Mouse (Mus musculus): ENCODE data around the gene Sirpa. TPM values are rescaled to one million over a fixed set of nuclear protein-coding genes. Genes with fewer than 3 reads are reported as not detected.

The Sirpa gene
- total and polyA plus RNA-seq, 3 experiments, result not detected

DNA sequence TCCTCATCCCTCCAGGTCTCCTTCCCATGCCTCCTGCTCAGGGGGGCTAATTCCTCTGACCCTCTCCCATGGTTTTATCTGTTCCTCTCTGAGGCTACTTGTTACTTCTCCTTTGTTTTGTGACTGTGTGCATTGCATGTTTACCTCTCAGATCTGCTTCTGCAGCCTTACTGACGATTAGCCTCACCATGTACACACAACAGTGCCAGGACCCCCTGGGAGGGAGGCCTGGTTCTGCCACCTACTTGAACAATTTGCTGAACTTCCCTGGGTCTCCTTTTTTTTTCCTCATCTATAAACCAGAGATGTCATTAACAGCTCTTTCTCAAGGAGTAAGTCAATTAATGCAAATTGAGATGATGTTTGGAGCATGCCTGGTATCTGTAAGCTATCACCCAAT is 4.9 kb downstream of the Sirpa start:
- H3K9me3 ChIP-seq (replicated peaks; ENCODE audit: insufficient read depth, low read length), result no peaks in the 10 kb centered on the region
- no peak overlapping the region for H3K27ac ChIP-seq (ENCODE audit: control insufficient read depth, low read depth, low read length)
- no peaks in the 10 kb centered on the region for H3K79me2 ChIP-seq (ENCODE audit: control insufficient read depth, insufficient read depth, low read length, poor library complexity)
- H3K36me3 ChIP-seq (ENCODE audit: control insufficient read depth in 1 of 2, insufficient read depth in 2 of 2, low read length in 2 of 2), result no peaks in the 10 kb centered on the region
- no peak for TF ChIP-seq NELFE (IDR thresholded peaks at IDR 0.05; ENCODE audit: low read depth, low read length)
- TF ChIP-seq ELF1 (IDR thresholded peaks at IDR 0.05; ENCODE audit: low read depth, low read length), result no peak
- TF ChIP-seq SMC3 (IDR thresholded peaks at IDR 0.05; ENCODE audit: low read depth, low read length), result no peak
- no peak for TF ChIP-seq TCF12 (IDR thresholded peaks at IDR 0.05; ENCODE audit: low read depth, low read length)
- no peak for TF ChIP-seq NRF1 (IDR thresholded peaks at IDR 0.05; ENCODE audit: insufficient read depth, low read depth, low read length, poor library complexity, severe bottlenecking)
- no peak for TF ChIP-seq RCOR1 (IDR thresholded peaks at IDR 0.05; ENCODE audit: low read depth, low read length)
- TF ChIP-seq ZKSCAN1 (IDR thresholded peaks at IDR 0.05; ENCODE audit: low read depth, low read length), result no peak
- no peak for TF ChIP-seq JUND (IDR thresholded peaks at IDR 0.05; ENCODE audit: low read depth, low read length)
- no peak for TF ChIP-seq TBP (IDR thresholded peaks at IDR 0.05; ENCODE audit: low read depth, low read length)
- TF ChIP-seq USF2 (IDR thresholded peaks at IDR 0.05; ENCODE audit: borderline replicate concordance in 1 of 2, insufficient read depth in 1 of 2, low read depth in 1 of 2, low read length in 2 of 2), result no peak
- no peak for TF ChIP-seq UBTF (IDR thresholded peaks at IDR 0.05; ENCODE audit: borderline replicate concordance, insufficient read depth, low read depth, low read length)
- TF ChIP-seq POLR2A (IDR thresholded peaks at IDR 0.05; ENCODE audit: control insufficient read depth in 1 of 2, insufficient read depth in 1 of 2, low read depth in 1 of 2, low read length in 2 of 2, poor library complexity in 1 of 2), result no peak
- no peak for TF ChIP-seq CTCF (IDR thresholded peaks at IDR 0.05 in 2 of 3, conservative IDR thresholded peaks at IDR 0.05 in 1 of 3; ENCODE audit: control insufficient read depth in 1 of 3, insufficient read depth in 1 of 3, low read depth in 2 of 3, low read length in 3 of 3, poor library complexity in 1 of 3, severe bottlenecking in 1 of 3)
- no peak for TF ChIP-seq RAD21 (IDR thresholded peaks at IDR 0.05; ENCODE audit: low read depth, low read length)
- H3K4me3 ChIP-seq (ENCODE audit: control insufficient read depth in 1 of 2, insufficient read depth in 1 of 2, low read depth in 2 of 2, low read length in 2 of 2), result no peak overlapping the region
- H3K27me3 ChIP-seq (ENCODE audit: control insufficient read depth in 1 of 2, insufficient read depth in 2 of 2, low read length in 2 of 2), result no peaks in the 10 kb centered on the region
- H3K4me1 ChIP-seq (ENCODE audit: control insufficient read depth in 1 of 2, insufficient read depth in 2 of 2, low read length in 2 of 2), result no peaks in the 10 kb centered on the region
- no peak for DNase-seq (ENCODE audit: low read depth, low spot score)
- H3K9ac ChIP-seq (ENCODE audit: control insufficient read depth, low read depth, low read length, poor library complexity, severe bottlenecking), result no peak overlapping the region

DNA sequence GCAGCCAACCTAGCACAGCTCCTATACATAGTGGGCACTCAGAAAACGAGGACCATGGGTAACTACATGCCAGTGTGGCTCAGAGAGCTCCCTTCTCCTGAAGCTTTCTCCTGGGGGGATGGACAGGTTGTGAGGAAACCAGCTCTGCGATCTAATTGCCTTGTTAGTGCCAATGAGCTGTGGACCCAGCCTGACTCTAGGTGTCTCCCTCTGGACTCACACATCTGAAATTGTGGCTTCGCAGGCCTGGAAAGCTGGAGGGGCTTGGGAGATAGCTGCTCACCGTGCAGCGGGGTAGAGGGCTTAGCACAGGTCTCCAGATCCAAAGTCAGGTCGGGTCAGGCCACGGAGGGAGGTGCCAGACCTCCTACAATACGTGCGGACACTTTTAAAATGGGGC is 5.5 kb downstream of the Sirpa start:
- no peaks in the 10 kb centered on the region for H3K36me3 ChIP-seq (ENCODE audit: control insufficient read depth in 1 of 2, insufficient read depth in 2 of 2, low read length in 2 of 2)
- no peaks in the 10 kb centered on the region for H3K4me1 ChIP-seq (ENCODE audit: control insufficient read depth in 1 of 2, insufficient read depth in 2 of 2, low read length in 2 of 2)
- no peaks in the 10 kb centered on the region for H3K27me3 ChIP-seq (ENCODE audit: control insufficient read depth in 1 of 2, insufficient read depth in 2 of 2, low read length in 2 of 2)
- H3K9me3 ChIP-seq (replicated peaks; ENCODE audit: insufficient read depth, low read length), result no peaks in the 10 kb centered on the region
- no peak overlapping the region for H3K4me3 ChIP-seq (ENCODE audit: control insufficient read depth in 1 of 2, insufficient read depth in 1 of 2, low read depth in 2 of 2, low read length in 2 of 2)
- TF ChIP-seq NRF1 (IDR thresholded peaks at IDR 0.05; ENCODE audit: insufficient read depth, low read depth, low read length, poor library complexity, severe bottlenecking) (no peak), USF2 (IDR thresholded peaks at IDR 0.05; ENCODE audit: borderline replicate concordance in 1 of 2, insufficient read depth in 1 of 2, low read depth in 1 of 2, low read length in 2 of 2) (no peak), MAFK (IDR thresholded peaks at IDR 0.05; ENCODE audit: borderline replicate concordance, low read depth, low read length) (no peak), POLR2A (IDR thresholded peaks at IDR 0.05; ENCODE audit: control insufficient read depth in 1 of 2, insufficient read depth in 1 of 2, low read depth in 1 of 2, low read length in 2 of 2, poor library complexity in 1 of 2) (no peak), CHD1 (IDR thresholded peaks at IDR 0.05; ENCODE audit: low read depth, low read length) (no peak), KAT2A (conservative IDR thresholded peaks at IDR 0.05; ENCODE audit: low read depth, low read length) (no peak), ETS1 (IDR thresholded peaks at IDR 0.05; ENCODE audit: low read depth, low read length) (no peak), POLR2AphosphoS5 (IDR thresholded peaks at IDR 0.05; ENCODE audit: borderline replicate concordance, low read depth, low read length) (no peak), UBTF (IDR thresholded peaks at IDR 0.05; ENCODE audit: borderline replicate concordance, insufficient read depth, low read depth, low read length) (no peak), MYB (IDR thresholded peaks at IDR 0.05; ENCODE audit: low read depth, low read length) (no peak), GATA1 (IDR thresholded peaks at IDR 0.05; ENCODE audit: low read depth, low read length) (no peak), MEF2A (IDR thresholded peaks at IDR 0.05; ENCODE audit: extremely low read depth, insufficient replicate concordance, low read depth, low read length, poor library complexity, severe bottlenecking) (no peak), BHLHE40 (IDR thresholded peaks at IDR 0.05; ENCODE audit: borderline replicate concordance, low read depth, low read length) (no peak), ELF1 (IDR thresholded peaks at IDR 0.05; ENCODE audit: low read depth, low read length) (no peak), TBP (IDR thresholded peaks at IDR 0.05; ENCODE audit: low read depth, low read length) (no peak), USF1 (IDR thresholded peaks at IDR 0.05; ENCODE audit: low read depth, low read length) (no peak), ZKSCAN1 (IDR thresholded peaks at IDR 0.05; ENCODE audit: low read depth, low read length) (no peak), MAZ (IDR thresholded peaks at IDR 0.05; ENCODE audit: low read depth, low read length) (no peak)
- H3K79me2 ChIP-seq (ENCODE audit: control insufficient read depth, insufficient read depth, low read length, poor library complexity), result no peaks in the 10 kb centered on the region
- H3K9ac ChIP-seq (ENCODE audit: control insufficient read depth, low read depth, low read length, poor library complexity, severe bottlenecking), result no peak overlapping the region
- H3K27ac ChIP-seq (ENCODE audit: control insufficient read depth, low read depth, low read length), result no peak overlapping the region
- DNase-seq (ENCODE audit: low read depth, low spot score), result no peak
